Mouse (Mus musculus) neural tube, embryonic 12.5 days (tissue): Measurements from ENCODE around the gene Ap3s2. TPM values are rescaled to one million over a fixed set of nuclear protein-coding genes. Genes with fewer than 3 reads are reported as not detected.
A peak's percentile ranks its signal among the peaks of the same experiment; 100 is the strongest.

ENCODE experiments used
- ATAC-seq: fragments of 200-750 bp; cut with Nextera tagmentation; 2 replicates; pipeline ENCODE4 v1.8.0; 2017; ENCODE audit warnings: low read depth, mild to moderate bottlenecking, moderate TSS enrichment, moderate library complexity; ENCODE audit not compliant: low FRiP score
- H3K27ac ChIP-seq: fragments of 300-500 bp; sonication (generic); 2 replicates; pipeline ENCODE4 v1.5.1; 2016
- H3K27me3 ChIP-seq: fragments of 300-500 bp; sonication (generic); replicated peaks from 2 replicates; pipeline ENCODE4 v1.6.1; 2016; ENCODE audit warnings: mild to moderate bottlenecking
- H3K36me3 ChIP-seq: fragments of 300-500 bp; sonication (generic); 2 replicates; pipeline ENCODE4 v1.6.1; 2016; ENCODE audit warnings: mild to moderate bottlenecking
- H3K4me1 ChIP-seq: fragments of 300-500 bp; sonication (generic); 2 replicates; pipeline ENCODE4 v1.6.1; 2016
- H3K4me2 ChIP-seq: fragments of 300-500 bp; sonication (generic); replicated peaks from 2 replicates; pipeline ENCODE4 v1.6.1; 2016; ENCODE audit warnings: mild to moderate bottlenecking
- H3K4me3 ChIP-seq: fragments of 300-500 bp; sonication (generic); 2 replicates; pipeline ENCODE4 v1.5.1; 2016
- H3K9ac ChIP-seq: fragments of 300-500 bp; sonication (generic); 2 replicates; pipeline ENCODE4 v1.6.1; 2016; ENCODE audit warnings: mild to moderate bottlenecking
- H3K9me3 ChIP-seq: fragments of 300-500 bp; sonication (generic); 2 replicates; pipeline ENCODE4 v1.6.1; 2016; ENCODE audit warnings: mild to moderate bottlenecking
- WGBS: fragments of 180-500 bp; shearing (Covaris S2); methylation state at CpG from one replicate; pipeline ENCODE4 v1.1.7; 2016; 5-methylcytosine and 5-hydroxymethylcytosine counted together
- polyA plus RNA-seq: library from polyadenylated mRNA; unstranded; fragments of >200 nt; fragmentation: Nextera tagmentation; extraction: Ambion mirVana; gene quantifications from 2 replicates; pipeline ENCODE4 v1.2.1, GENCODE M21; 2016

Gene Ap3s2
- polyA plus RNA-seq, 1 experiment from 2014 or later, result 55.0 TPM

GRCm38 (mm10) chr7:79858202-79858934, 62.1 kb downstream of the Ap3s2 start:
- Histone ChIP-seq H3K27me3 (no peaks in the 10 kb centered on the region), H3K27ac (no peak overlapping the region), H3K4me1 (no peaks in the 10 kb centered on the region), H3K9ac (no peak overlapping the region), H3K4me3 (no peak overlapping the region), H3K4me2 (no peak overlapping the region), H3K36me3 (no peaks in the 10 kb centered on the region), H3K9me3 (no peaks in the 10 kb centered on the region)
- ATAC-seq, result no peak
- 81% methylated on average over 11 of the region's 11 CpGs for WGBS

DNA sequence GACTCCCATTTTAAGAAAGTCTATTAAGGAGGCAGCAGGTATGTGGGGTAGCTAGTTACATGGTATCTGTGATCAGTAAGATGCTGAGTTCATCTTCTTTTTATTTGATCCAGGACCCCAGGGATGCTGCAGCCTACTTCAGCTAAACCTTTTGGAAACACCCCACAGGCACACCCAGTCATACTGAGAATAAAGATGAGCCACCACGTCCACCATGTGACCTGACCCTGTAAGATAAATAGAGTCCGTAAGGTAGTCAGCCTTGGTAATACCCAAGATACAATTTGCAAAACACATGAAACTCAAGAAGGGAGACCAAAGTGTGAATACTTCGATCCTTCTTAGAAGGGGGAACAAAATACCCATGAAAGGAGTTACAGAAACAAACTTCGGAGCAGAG, 64.1 kb downstream of the Ap3s2 start:
- Histone ChIP-seq H3K4me2 (no peak overlapping the region), H3K36me3 (no peaks in the 10 kb centered on the region), H3K4me3 (no peak overlapping the region), H3K9ac (no peak overlapping the region), H3K4me1 (no peaks in the 10 kb centered on the region), H3K27ac (no peak overlapping the region), H3K27me3 (no peaks in the 10 kb centered on the region), H3K9me3 (no peaks in the 10 kb centered on the region)
- no peak for ATAC-seq
- 83% methylated on average over 4 of the region's 4 CpGs for WGBS

DNA sequence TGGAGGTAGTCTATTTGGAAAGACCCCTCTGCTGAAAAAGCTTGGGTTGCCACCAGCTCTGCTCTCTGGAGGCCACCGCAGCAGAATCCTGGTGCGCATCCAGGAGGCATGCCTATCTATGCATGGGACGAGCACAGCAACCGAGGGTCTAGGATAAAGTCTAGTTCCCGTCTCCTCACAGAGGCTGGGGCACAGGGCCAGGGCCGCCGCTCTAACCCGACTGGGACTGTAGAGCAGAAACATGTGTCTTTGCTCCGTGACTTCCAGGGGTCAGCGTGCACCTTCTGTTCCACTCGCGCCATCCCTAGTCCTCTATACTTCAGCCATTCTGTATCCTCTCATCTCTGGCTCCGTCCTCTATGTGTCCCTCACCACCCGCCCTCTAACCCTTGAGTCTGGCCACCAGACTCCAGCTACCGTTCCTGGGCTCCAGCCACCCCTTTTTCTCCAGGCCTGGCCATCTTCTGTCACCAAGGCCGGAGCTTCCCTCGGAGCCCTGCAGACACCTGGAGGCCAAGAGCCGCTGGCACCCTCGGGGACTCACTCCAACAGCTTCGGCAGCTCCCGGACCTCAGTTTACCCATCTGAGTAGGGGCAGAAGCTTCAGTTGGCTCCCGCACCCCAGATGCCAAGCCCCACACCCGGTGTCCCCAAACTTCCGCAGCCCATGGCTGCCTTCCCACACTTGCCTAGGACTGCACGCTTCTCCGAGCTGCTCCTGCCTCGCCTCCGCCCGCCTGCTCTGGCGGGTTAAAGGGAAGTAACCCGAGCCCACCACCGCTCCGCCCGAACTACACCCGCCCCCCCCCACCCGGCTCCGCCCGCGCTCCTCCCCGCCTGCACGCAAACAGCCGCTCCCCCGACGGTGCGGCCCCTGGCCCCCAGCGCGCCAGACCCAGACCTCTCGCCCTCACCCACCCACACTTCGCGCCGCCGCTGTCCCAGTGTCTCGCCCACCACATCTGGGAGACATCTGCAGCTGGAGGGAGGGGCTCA, 72.7 kb downstream of the Ap3s2 start:
- Histone ChIP-seq H3K27me3 (peaks cover 28% of the 10 kb centered on the region), H3K36me3 (no peaks in the 10 kb centered on the region), H3K4me3 (peak overlapping the region; percentile 31), H3K4me2 (peak overlapping the region; percentile 62), H3K4me1 (peaks cover 8% of the 10 kb centered on the region; the same call in 1 of the 2 replicates), H3K9me3 (no peaks in the 10 kb centered on the region), H3K27ac (no peak overlapping the region), H3K9ac (no peak overlapping the region; the same call in 1 of the 2 replicates)
- WGBS, result 10% methylated on average over 52 of the region's 53 CpGs
- no peak for ATAC-seq

DNA sequence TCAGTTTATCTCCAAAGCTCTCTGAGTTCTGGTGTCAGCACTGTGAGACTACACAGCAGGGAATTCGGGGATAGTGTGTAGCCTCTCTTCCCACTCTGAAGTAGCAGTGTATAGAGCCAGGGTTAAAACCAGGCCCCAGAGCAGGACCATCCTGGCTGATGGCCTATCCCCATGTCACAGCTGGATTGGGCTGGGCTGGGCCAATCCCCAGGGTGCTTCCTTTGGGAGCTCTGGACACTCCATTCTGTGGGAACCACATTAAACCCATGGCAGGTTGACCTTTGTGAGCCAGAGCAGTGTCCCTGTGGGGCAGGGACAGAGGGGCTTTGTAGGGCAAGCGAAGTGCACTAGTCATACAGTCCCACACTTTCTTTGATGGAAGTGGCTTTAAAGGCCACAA, 74.1 kb downstream of the Ap3s2 start:
- Histone ChIP-seq H3K9me3 (no peaks in the 10 kb centered on the region), H3K27ac (no peak overlapping the region), H3K4me2 (no peak overlapping the region), H3K4me3 (no peak overlapping the region), H3K36me3 (no peaks in the 10 kb centered on the region), H3K9ac (no peak overlapping the region), H3K27me3 (peaks cover 28% of the 10 kb centered on the region), H3K4me1 (peaks cover 8% of the 10 kb centered on the region; the same call in 1 of the 2 replicates)
- 71% methylated on average over 2 of the region's 2 CpGs for WGBS
- no peak for ATAC-seq

DNA sequence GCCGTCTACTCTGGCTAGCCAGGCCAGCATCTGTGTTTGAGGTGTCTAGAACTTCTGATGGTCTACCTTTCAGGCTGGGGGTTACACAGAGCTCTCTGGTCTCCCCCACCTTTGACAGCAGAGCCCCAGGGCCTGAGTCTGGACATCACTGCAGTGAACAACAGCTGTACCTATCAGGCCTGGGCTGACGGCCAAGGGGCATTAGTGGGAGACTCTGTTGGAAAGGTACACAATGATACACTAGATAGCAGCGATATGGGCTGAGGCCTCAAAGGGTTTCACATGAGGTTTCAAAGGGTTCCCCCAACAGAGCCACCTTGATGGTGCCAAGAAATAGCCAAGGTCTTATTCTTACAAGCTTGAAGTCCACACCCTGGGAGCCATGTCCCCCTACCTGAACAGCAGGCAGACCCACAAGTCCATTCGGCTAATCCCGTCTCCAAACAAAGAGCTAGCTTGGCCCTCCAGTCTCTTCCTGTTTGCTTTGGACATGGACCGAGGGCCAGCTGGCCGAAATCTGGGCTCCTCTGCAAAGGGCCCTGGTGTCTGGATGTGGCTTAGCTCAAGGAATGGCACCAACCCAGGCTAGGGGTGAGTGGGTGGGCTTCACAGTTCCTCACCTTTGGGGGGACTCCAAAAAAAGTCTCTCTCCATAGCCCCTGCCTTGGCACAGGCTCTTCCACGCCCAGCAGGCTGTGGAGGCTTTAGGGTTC, 76.2 kb downstream of the Ap3s2 start:
- Histone ChIP-seq H3K4me3 (no peak overlapping the region), H3K9me3 (no peaks in the 10 kb centered on the region), H3K27ac (no peak overlapping the region), H3K36me3 (no peaks in the 10 kb centered on the region), H3K4me1 (peaks cover 8% of the 10 kb centered on the region; the same call in 1 of the 2 replicates), H3K9ac (no peak overlapping the region), H3K4me2 (no peak overlapping the region), H3K27me3 (peaks cover 25% of the 10 kb centered on the region)
- no peak for ATAC-seq
- 83% methylated on average over 8 of the region's 8 CpGs for WGBS

GRCm38 (mm10) chr7:79842163-79842562, 78.3 kb downstream of the Ap3s2 start:
- 48% methylated on average over 7 of the region's 7 CpGs for WGBS
- ATAC-seq, result no peak
- Histone ChIP-seq H3K27ac (no peak overlapping the region), H3K4me3 (no peak overlapping the region), H3K9me3 (no peaks in the 10 kb centered on the region), H3K9ac (no peak overlapping the region), H3K36me3 (no peaks in the 10 kb centered on the region), H3K4me2 (no peak overlapping the region), H3K4me1 (no peaks in the 10 kb centered on the region), H3K27me3 (peaks cover 9% of the 10 kb centered on the region)

GRCm38 (mm10) chr7:79837247-79837646, 83.2 kb downstream of the Ap3s2 start:
- H3K27me3 ChIP-seq, result no peaks in the 10 kb centered on the region
- H3K4me1 ChIP-seq, result no peaks in the 10 kb centered on the region
- 83% methylated on average over 2 of the region's 2 CpGs for WGBS
- H3K9ac ChIP-seq, result no peak overlapping the region
- no peak overlapping the region for H3K4me3 ChIP-seq
- no peak for ATAC-seq
- H3K36me3 ChIP-seq, result no peaks in the 10 kb centered on the region
- H3K4me2 ChIP-seq, result no peak overlapping the region
- no peak overlapping the region for H3K27ac ChIP-seq
- no peaks in the 10 kb centered on the region for H3K9me3 ChIP-seq

DNA sequence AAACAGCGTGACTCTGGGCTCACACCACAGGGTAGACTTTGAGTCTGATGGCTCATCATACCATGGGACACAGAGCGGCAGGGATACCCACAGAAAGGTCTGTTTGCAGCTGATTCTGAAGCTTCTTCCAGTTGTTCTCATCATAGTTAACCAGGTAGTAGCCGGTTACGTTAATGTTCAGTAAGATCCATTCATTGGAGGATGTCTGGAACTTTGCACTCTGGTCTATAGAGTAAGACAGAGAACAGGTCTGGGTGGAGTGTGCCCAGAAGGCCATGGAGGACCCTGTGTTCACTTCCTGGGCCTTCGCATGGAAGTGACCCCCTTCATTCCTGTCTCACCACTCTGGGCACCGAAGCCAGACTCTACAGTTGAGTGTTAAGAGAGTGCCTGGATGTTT, 85.3 kb downstream of the Ap3s2 start:
- Histone ChIP-seq H3K27ac (no peak overlapping the region), H3K9ac (no peak overlapping the region), H3K27me3 (no peaks in the 10 kb centered on the region), H3K4me3 (no peak overlapping the region), H3K9me3 (no peaks in the 10 kb centered on the region), H3K4me2 (no peak overlapping the region), H3K36me3 (no peaks in the 10 kb centered on the region), H3K4me1 (no peaks in the 10 kb centered on the region)
- no peak for ATAC-seq
- WGBS, result 95% methylated on average over 6 of the region's 6 CpGs

DNA sequence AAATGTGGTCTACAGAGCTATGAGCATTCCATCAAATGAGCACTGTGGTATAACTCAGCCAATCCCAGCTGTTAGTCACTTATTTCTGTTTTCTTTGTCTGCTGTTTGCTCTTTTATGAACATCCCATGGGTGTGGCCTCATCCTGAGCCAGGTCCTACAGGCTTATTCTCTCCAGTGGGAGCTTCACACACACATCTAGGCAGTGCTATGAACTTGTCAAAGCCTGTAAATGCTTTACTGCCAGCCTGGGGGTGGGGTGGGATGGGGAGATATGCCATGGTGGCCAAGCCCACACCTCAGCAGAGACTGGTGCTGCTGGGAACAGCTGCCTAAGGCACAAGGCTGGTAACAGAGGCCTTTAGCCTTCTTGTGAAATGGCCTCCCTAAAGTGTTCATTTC, 87.5 kb downstream of the Ap3s2 start:
- H3K27me3 ChIP-seq, result no peaks in the 10 kb centered on the region
- H3K9me3 ChIP-seq, result no peaks in the 10 kb centered on the region
- no peak overlapping the region for H3K4me2 ChIP-seq
- no peak for ATAC-seq
- no peak overlapping the region for H3K9ac ChIP-seq
- no peaks in the 10 kb centered on the region for H3K4me1 ChIP-seq
- no peak overlapping the region for H3K27ac ChIP-seq
- no peaks in the 10 kb centered on the region for H3K36me3 ChIP-seq
- no peak overlapping the region for H3K4me3 ChIP-seq

GRCm38 (mm10) chr7:79831585-79831984, 88.9 kb downstream of the Ap3s2 start:
- Histone ChIP-seq H3K9me3 (no peaks in the 10 kb centered on the region), H3K27me3 (no peaks in the 10 kb centered on the region), H3K36me3 (no peaks in the 10 kb centered on the region), H3K9ac (no peak overlapping the region), H3K4me2 (no peak overlapping the region), H3K27ac (no peak overlapping the region), H3K4me3 (no peak overlapping the region), H3K4me1 (no peaks in the 10 kb centered on the region)
- ATAC-seq, result no peak
- WGBS, result 86% methylated on average over 6 of the region's 6 CpGs

DNA sequence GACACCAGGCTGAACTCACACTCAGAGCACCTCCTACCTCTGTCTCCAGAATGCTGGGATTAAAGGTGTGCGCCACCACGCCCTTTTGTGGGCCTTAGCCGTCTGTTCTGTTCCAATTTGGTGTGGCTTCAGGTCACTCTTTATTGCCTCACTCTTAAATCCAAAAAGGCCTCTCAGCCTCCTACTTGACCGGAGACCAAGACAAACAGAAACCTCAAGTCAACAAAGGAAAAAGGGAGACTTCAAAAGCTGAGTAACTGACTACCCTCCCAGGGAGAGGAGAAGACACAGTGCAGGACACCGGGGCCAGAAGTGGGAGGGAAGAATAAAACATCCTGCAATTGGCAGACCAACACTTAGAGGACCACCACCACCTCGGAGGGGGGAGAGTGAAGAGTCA, 89.3 kb downstream of the Ap3s2 start:
- Histone ChIP-seq H3K4me1 (no peaks in the 10 kb centered on the region), H3K4me3 (no peak overlapping the region), H3K4me2 (no peak overlapping the region), H3K9me3 (no peaks in the 10 kb centered on the region), H3K9ac (no peak overlapping the region), H3K27ac (no peak overlapping the region), H3K27me3 (no peaks in the 10 kb centered on the region), H3K36me3 (no peaks in the 10 kb centered on the region)
- 65% methylated on average over 6 of the region's 6 CpGs for WGBS
- ATAC-seq, result no peak

GRCm38 (mm10) chr7:79828341-79828740, 92.1 kb downstream of the Ap3s2 start:
- ATAC-seq, result no peak
- no peak overlapping the region for H3K4me2 ChIP-seq
- no peaks in the 10 kb centered on the region for H3K27me3 ChIP-seq
- WGBS, result 77% methylated on average over 3 of the region's 3 CpGs
- H3K4me3 ChIP-seq, result no peak overlapping the region
- no peaks in the 10 kb centered on the region for H3K36me3 ChIP-seq
- H3K9me3 ChIP-seq, result no peaks in the 10 kb centered on the region
- no peak overlapping the region for H3K27ac ChIP-seq
- H3K4me1 ChIP-seq, result no peaks in the 10 kb centered on the region
- H3K9ac ChIP-seq, result no peak overlapping the region
